Mouse (Mus musculus) MEL (cell line): Measurements from ENCODE around the gene Gm37240. TPM values are rescaled to one million over a fixed set of nuclear protein-coding genes. Genes with fewer than 3 reads are reported as not detected.

Source experiments
- DNase-seq: peaks from one replicate; pipeline ENCODE4 v3.0.0; 2011; ENCODE audit warnings: low read depth, low spot score
- H3K27ac ChIP-seq: 2 replicates; pipeline ENCODE4 v1.5.1; 2012; ENCODE audit warnings: low read depth, mild to moderate bottlenecking, control low read depth, low read length, moderate library complexity; ENCODE audit not compliant: control insufficient read depth
- H3K27me3 ChIP-seq, 2 experiments: fragments of 150-350 bp in 1 of 2; sonication (generic) in 1 of 2; 2 replicates each; pipeline ENCODE4 v1.6.1; 2012; ENCODE audit warnings: low read length in 2 of 2, mild to moderate bottlenecking in 2 of 2, improper control_type of control experiment in 1 of 2, moderate library complexity in 1 of 2; ENCODE audit not compliant: insufficient read depth in 2 of 2, control insufficient read depth in 1 of 2
- H3K36me3 ChIP-seq, 2 experiments: 2 replicates each; pipeline ENCODE4 v1.6.1; 2012 to 2014; ENCODE audit warnings: low read length in 2 of 2, improper control_type of control experiment in 1 of 2, inconsistent platforms in 1 of 2, mild to moderate bottlenecking in 1 of 2; ENCODE audit not compliant: insufficient read depth in 2 of 2, control insufficient read depth in 1 of 2
- H3K4me1 ChIP-seq, 2 experiments: fragments of 150-350 bp in 1 of 2; sonication (generic) in 1 of 2; 2 replicates each; pipeline ENCODE4 v1.6.1; 2012; ENCODE audit warnings: low read length in 2 of 2, improper control_type of control experiment in 1 of 2, mild to moderate bottlenecking in 1 of 2; ENCODE audit not compliant: insufficient read depth in 2 of 2, control insufficient read depth in 1 of 2
- H3K4me3 ChIP-seq, 2 experiments: fragments of 150-350 bp in 1 of 2; sonication (generic) in 1 of 2; 2 replicates each; pipeline ENCODE4 v1.5.1; 2012; ENCODE audit warnings: low read depth in 2 of 2, low read length in 2 of 2, mild to moderate bottlenecking in 2 of 2, moderate library complexity in 2 of 2, control low read depth in 1 of 2, improper control_type of control experiment in 1 of 2; ENCODE audit not compliant: control insufficient read depth in 1 of 2, insufficient read depth in 1 of 2
- H3K79me2 ChIP-seq: 2 replicates; pipeline ENCODE4 v1.6.1; 2012; ENCODE audit warnings: mild to moderate bottlenecking, low read length, moderate library complexity; ENCODE audit not compliant: control insufficient read depth, poor library complexity, insufficient read depth
- H3K9ac ChIP-seq: 2 replicates; pipeline ENCODE4 v1.6.1; 2012; ENCODE audit warnings: low read depth, mild to moderate bottlenecking, control low read depth, low read length, moderate library complexity; ENCODE audit not compliant: control insufficient read depth, poor library complexity, severe bottlenecking
- H3K9me3 ChIP-seq: fragments of 150-350 bp; sonication (generic); replicated peaks from 2 replicates; pipeline ENCODE4 v1.6.1; 2012; ENCODE audit warnings: mild to moderate bottlenecking, low read length, improper control_type of control experiment, moderate library complexity; ENCODE audit not compliant: insufficient read depth
- CHD2 ChIP-seq: IDR thresholded peaks from 2 replicates; pipeline ENCODE4 v1.6.1; 2011; ENCODE audit warnings: low read length, improper control_type of control experiment
- E2F4 ChIP-seq: IDR thresholded peaks from 2 replicates; pipeline ENCODE4 v1.6.1; 2011; ENCODE audit warnings: low read depth, low read length, improper control_type of control experiment, borderline replicate concordance
- ELF1 ChIP-seq: IDR thresholded peaks from 2 replicates; pipeline ENCODE4 v1.6.1; 2014; ENCODE audit warnings: low read depth, mild to moderate bottlenecking, inconsistent platforms, low read length, improper control_type of control experiment, moderate library complexity
- EP300 ChIP-seq, 2 experiments: IDR thresholded peaks; 2 replicates each; pipeline ENCODE4 v1.6.1; 2011; ENCODE audit warnings: improper control_type of control experiment in 2 of 2, low read length in 2 of 2, low read depth in 1 of 2, mild to moderate bottlenecking in 1 of 2
- GATA1 ChIP-seq: IDR thresholded peaks from 2 replicates; pipeline ENCODE4 v1.6.1; 2011; ENCODE audit warnings: low read depth, low read length, improper control_type of control experiment
- HCFC1 ChIP-seq: IDR thresholded peaks from 2 replicates; pipeline ENCODE4 v1.6.1; 2012; ENCODE audit warnings: low read depth, mild to moderate bottlenecking, inconsistent platforms, low read length, improper control_type of control experiment, moderate library complexity
- JUND ChIP-seq: IDR thresholded peaks from 2 replicates; pipeline ENCODE4 v1.6.1; 2011; ENCODE audit warnings: low read depth, mild to moderate bottlenecking, improper control_type of control experiment, low read length
- MAX ChIP-seq: IDR thresholded peaks from 2 replicates; pipeline ENCODE4 v1.6.1; 2011; ENCODE audit warnings: low read length, improper control_type of control experiment
- MAZ ChIP-seq: IDR thresholded peaks from 2 replicates; pipeline ENCODE4 v1.6.1; 2012; ENCODE audit warnings: low read depth, mild to moderate bottlenecking, inconsistent platforms, low read length, improper control_type of control experiment
- MXI1 ChIP-seq: IDR thresholded peaks from 2 replicates; pipeline ENCODE4 v1.6.1; 2011; ENCODE audit warnings: mild to moderate bottlenecking, low read depth, low read length, improper control_type of control experiment
- MYB ChIP-seq: IDR thresholded peaks from 2 replicates; pipeline ENCODE4 v1.6.1; 2011; ENCODE audit warnings: mild to moderate bottlenecking, low read depth, low read length, improper control_type of control experiment
- MYC ChIP-seq: IDR thresholded peaks from 2 replicates; pipeline ENCODE4 v1.6.1; 2011; ENCODE audit warnings: low read depth, mild to moderate bottlenecking, low read length, improper control_type of control experiment, moderate library complexity
- POLR2A ChIP-seq, 2 experiments: IDR thresholded peaks; 2 replicates each; pipeline ENCODE4 v1.6.1; 2011 to 2012; ENCODE audit warnings: low read length in 2 of 2, mild to moderate bottlenecking in 2 of 2, control low read depth in 1 of 2, improper control_type of control experiment in 1 of 2, low read depth in 1 of 2, moderate library complexity in 1 of 2; ENCODE audit not compliant: control insufficient read depth in 1 of 2, insufficient read depth in 1 of 2, poor library complexity in 1 of 2
- RCOR1 ChIP-seq: IDR thresholded peaks from 2 replicates; pipeline ENCODE4 v1.6.1; 2012; ENCODE audit warnings: low read depth, mild to moderate bottlenecking, inconsistent platforms, low read length, improper control_type of control experiment
- SIN3A ChIP-seq: IDR thresholded peaks from 2 replicates; pipeline ENCODE4 v1.6.1; 2012; ENCODE audit warnings: low read length, improper control_type of control experiment, inconsistent platforms
- SMC3 ChIP-seq: IDR thresholded peaks from 2 replicates; pipeline ENCODE4 v1.6.1; 2011; ENCODE audit warnings: low read depth, low read length, improper control_type of control experiment
- TAL1 ChIP-seq: IDR thresholded peaks from 2 replicates; pipeline ENCODE4 v1.6.1; 2012; ENCODE audit warnings: mild to moderate bottlenecking, inconsistent platforms, low read length, moderate library complexity, mixed read lengths
- USF2 ChIP-seq, 2 experiments: IDR thresholded peaks; 2 replicates each; pipeline ENCODE4 v1.6.1; 2011 to 2012; ENCODE audit warnings: improper control_type of control experiment in 2 of 2, low read length in 2 of 2, borderline replicate concordance in 1 of 2, inconsistent platforms in 1 of 2, low read depth in 1 of 2, mild to moderate bottlenecking in 1 of 2; ENCODE audit not compliant: insufficient read depth in 1 of 2
- ZC3H11A ChIP-seq: IDR thresholded peaks from 2 replicates; pipeline ENCODE4 v1.6.1; 2012; ENCODE audit warnings: low read depth, mild to moderate bottlenecking, inconsistent platforms, low read length, improper control_type of control experiment
- ZKSCAN1 ChIP-seq: IDR thresholded peaks from 2 replicates; pipeline ENCODE4 v1.6.1; 2012; ENCODE audit warnings: low read depth, mild to moderate bottlenecking, inconsistent platforms, low read length, improper control_type of control experiment, moderate library complexity
- ZMIZ1 ChIP-seq: IDR thresholded peaks from 2 replicates; pipeline ENCODE4 v1.6.1; 2012; ENCODE audit warnings: low read depth, mild to moderate bottlenecking, inconsistent platforms, low read length, improper control_type of control experiment, moderate library complexity
- polyA plus RNA-seq, 2 experiments: library from polyadenylated mRNA; stranded (reverse) in 1 of 2; unstranded in 1 of 2; fragments of >175 nt in 1 of 2; fragments of >200 nt in 1 of 2; gene quantifications; 2 replicates each; pipeline versions ENCODE4 v1.2.1 to v1.2.4; 2012; ENCODE audit warnings: low replicate concordance in 2 of 2, low read depth in 1 of 2; ENCODE audit not compliant: insufficient read length in 2 of 2, insufficient read depth in 1 of 2, missing spikeins in 1 of 2
- total RNA-seq: library from RNA; depleted of rRNA; stranded (reverse); fragments of 300-350 nt; gene quantifications from 2 replicates; pipeline ENCODE4 v1.2.3, GENCODE M21; 2012

Gene Gm37240
- total and polyA plus RNA-seq, 3 experiments = 0.04 TPM; not detected in 2

DNA sequence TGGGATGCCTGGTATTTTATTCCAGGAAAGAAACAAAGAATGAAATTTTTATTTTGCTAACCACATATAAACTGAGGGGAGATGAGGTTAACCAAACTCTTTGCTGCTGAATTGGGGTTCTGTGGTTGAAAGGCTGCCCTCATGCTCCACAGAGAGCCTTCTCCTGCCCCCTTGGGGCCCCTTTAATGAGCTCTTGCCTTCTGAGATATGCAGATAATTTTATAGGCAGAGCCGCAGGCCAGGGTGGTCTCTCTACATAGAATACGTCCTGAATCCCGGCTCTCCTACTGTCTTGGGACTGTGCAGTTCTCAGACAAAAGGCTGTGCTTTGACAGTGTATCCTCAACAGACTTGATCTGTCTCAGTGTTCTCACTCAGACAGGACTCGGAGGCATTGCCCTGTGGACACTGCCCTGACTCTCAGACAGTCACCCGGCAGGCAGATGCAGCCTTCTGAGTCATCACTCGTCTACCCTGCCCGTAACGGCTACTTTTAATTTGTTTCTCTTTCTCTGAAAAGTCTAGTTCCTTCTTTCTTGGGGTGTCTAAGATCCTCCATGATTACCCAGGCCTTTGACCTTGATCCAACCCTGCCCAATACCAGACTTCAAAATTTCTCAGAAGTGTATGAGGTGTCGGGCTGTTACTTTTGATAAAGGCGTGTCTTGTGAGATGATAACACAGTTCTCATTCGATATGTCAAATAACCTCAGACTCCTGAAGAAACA is 1184.1 kb downstream of the Gm37240 start (continued):
- no peak for TF ChIP-seq ZKSCAN1
- peak; percentile 27; the same call in 1 of the 2 replicates for TF ChIP-seq SIN3A
- TF ChIP-seq GATA1 = peak; percentile 68

DNA sequence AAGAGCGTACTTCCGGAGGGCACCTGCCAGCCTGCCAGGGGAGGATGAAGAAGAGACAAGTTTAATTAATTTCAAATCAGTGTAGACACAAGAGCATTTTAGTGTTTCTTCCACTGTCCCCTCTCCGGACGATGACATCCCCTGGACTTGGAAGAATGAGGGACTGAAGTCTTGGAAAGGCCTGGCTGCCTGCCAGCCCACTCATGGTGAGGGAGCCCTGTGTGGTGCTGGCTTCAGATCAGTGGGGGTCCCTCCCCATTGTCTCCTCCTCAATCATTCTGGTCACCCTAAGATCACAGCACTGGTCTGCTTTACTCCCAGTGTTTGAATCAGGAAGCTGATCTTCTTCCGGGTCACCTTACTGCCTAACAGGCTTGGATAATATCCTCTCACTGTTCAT is 1185.4 kb downstream of the Gm37240 start:
- Histone ChIP-seq H3K9ac (peak overlapping the region; percentile 42; the same call in 1 of the 2 replicates), H3K4me1 (peaks cover 17 to 24% of the 10 kb centered on the region in 2 experiments), H3K79me2 (no peaks in the 10 kb centered on the region), H3K4me3 (no peak overlapping the region), H3K36me3 (peaks cover 0 to 27% of the 10 kb centered on the region in 2 experiments; a peak in 2 of 4 replicates), H3K27me3 (no peaks in the 10 kb centered on the region), H3K9me3 (no peaks in the 10 kb centered on the region), H3K27ac (peak overlapping the region; percentile 91)
- TF ChIP-seq POLR2A (IDR thresholded peaks at IDR 0.05; ENCODE audit: control insufficient read depth in 1 of 2, insufficient read depth in 1 of 2, low read depth in 1 of 2, low read length in 2 of 2, poor library complexity in 1 of 2) = no peak
- no peak for TF ChIP-seq E2F4
- no peak for TF ChIP-seq MXI1
- no peak for TF ChIP-seq MYC
- no peak for TF ChIP-seq RCOR1
- TF ChIP-seq TAL1 = no peak
- DNase-seq = no peak

DNA sequence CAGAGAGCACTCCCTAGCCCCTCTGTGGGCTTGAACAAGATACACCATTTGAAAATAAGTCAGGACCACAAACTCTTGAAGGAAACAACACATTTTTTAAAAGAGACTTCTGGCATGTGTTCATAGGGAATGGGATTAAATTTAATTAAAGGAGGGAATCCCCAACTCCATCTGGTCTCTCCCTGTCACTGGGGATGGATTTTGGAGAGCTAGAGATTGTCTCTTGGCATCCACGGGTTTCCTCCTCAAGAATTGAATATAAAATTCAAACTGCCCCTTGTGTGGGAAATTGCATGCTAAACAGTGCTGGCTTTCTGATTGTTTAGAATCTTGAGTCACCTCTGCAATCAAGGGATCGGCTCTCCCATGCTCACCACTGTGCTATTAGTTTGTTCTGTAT is 1185.8 kb downstream of the Gm37240 start:
- Histone ChIP-seq H3K9me3 (no peaks in the 10 kb centered on the region), H3K27ac (no peak overlapping the region), H3K9ac (no peak overlapping the region), H3K4me1 (peaks cover 17 to 24% of the 10 kb centered on the region in 2 experiments), H3K4me3 (no peak overlapping the region), H3K27me3 (no peaks in the 10 kb centered on the region), H3K36me3 (peaks cover 0 to 27% of the 10 kb centered on the region in 2 experiments; a peak in 2 of 4 replicates), H3K79me2 (no peaks in the 10 kb centered on the region)
- DNase-seq = no peak
- TF ChIP-seq MXI1 = no peak
- TF ChIP-seq SMC3 = no peak
- TF ChIP-seq ELF1 = no peak
- no peak for TF ChIP-seq CHD2
- TF ChIP-seq EP300 (IDR thresholded peaks at IDR 0.05; ENCODE audit: low read depth in 1 of 2, low read length in 2 of 2) = no peak
- TF ChIP-seq USF2 (IDR thresholded peaks at IDR 0.05; ENCODE audit: borderline replicate concordance in 1 of 2, insufficient read depth in 1 of 2, low read depth in 1 of 2, low read length in 2 of 2) = no peak
- TF ChIP-seq MAX = no peak
- no peak for TF ChIP-seq GATA1
- no peak for TF ChIP-seq HCFC1
- TF ChIP-seq MYB = no peak
- no peak for TF ChIP-seq MAZ
- no peak for TF ChIP-seq E2F4
- no peak for TF ChIP-seq JUND
- TF ChIP-seq ZMIZ1 = no peak
- TF ChIP-seq ZC3H11A = no peak
